Mouse (Mus musculus) neural tube, embryonic 11.5 days (tissue): ENCODE data around the gene Numbl. TPM values are rescaled to one million over a fixed set of nuclear protein-coding genes. Genes with fewer than 3 reads are reported as not detected.

ENCODE experiments used
- ATAC-seq: fragments of 200-750 bp; cut with Nextera tagmentation; 2 replicates; pipeline ENCODE4 v1.8.0; 2017; ENCODE audit warnings: moderate number of reproducible peaks, mild to moderate bottlenecking, moderate TSS enrichment, moderate library complexity; ENCODE audit not compliant: insufficient read depth, low FRiP score, low TSS enrichment
- DNase-seq: peaks from one replicate; pipeline ENCODE4 v3.0.0-alpha.2; 2015; ENCODE audit warnings: low spot score
- H3K27ac ChIP-seq: fragments of 300-500 bp; sonication (generic); 2 replicates; pipeline ENCODE4 v1.5.1; 2014; ENCODE audit warnings: low read depth, mild to moderate bottlenecking, low read length
- H3K27me3 ChIP-seq: fragments of 300-500 bp; sonication (generic); 2 replicates; pipeline ENCODE4 v1.6.1; 2014; ENCODE audit warnings: mild to moderate bottlenecking, low read length, mixed read lengths; ENCODE audit not compliant: control insufficient read depth, insufficient read depth
- H3K36me3 ChIP-seq: fragments of 300-500 bp; sonication (generic); 2 replicates; pipeline ENCODE4 v1.6.1; 2014; ENCODE audit warnings: mild to moderate bottlenecking, low read length, moderate library complexity, mixed read lengths; ENCODE audit not compliant: control insufficient read depth, insufficient read depth
- H3K4me1 ChIP-seq: fragments of 300-500 bp; sonication (generic); 2 replicates; pipeline ENCODE4 v1.6.1; 2014; ENCODE audit warnings: low read length, mixed read lengths; ENCODE audit not compliant: control insufficient read depth, insufficient read depth
- H3K4me2 ChIP-seq: fragments of 300-500 bp; sonication (generic); 2 replicates; pipeline ENCODE4 v1.6.1; 2014; ENCODE audit warnings: low read depth, mild to moderate bottlenecking, moderate library complexity
- H3K4me3 ChIP-seq: fragments of 300-500 bp; sonication (generic); 2 replicates; pipeline ENCODE4 v1.5.1; 2014; ENCODE audit warnings: low read depth, low read length
- H3K9ac ChIP-seq: fragments of 300-500 bp; sonication (generic); 2 replicates; pipeline ENCODE4 v1.6.1; 2014; ENCODE audit warnings: mild to moderate bottlenecking, low read length
- H3K9me3 ChIP-seq: fragments of 300-500 bp; sonication (generic); 2 replicates; pipeline ENCODE4 v1.6.1; 2016; ENCODE audit warnings: low read length; ENCODE audit not compliant: control insufficient read depth
- WGBS: fragments of 180-500 bp; shearing (Covaris S2); extraction: QIAGEN DNeasy Blood & Tissue Kit; methylation state at CpG from one replicate; pipeline ENCODE4 v1.1.7; 2014; 5-methylcytosine and 5-hydroxymethylcytosine counted together
- polyA plus RNA-seq: library from polyadenylated mRNA; unstranded; fragments of >200 nt; fragmentation: Nextera tagmentation; extraction: Ambion mirVana; gene quantifications from 2 replicates; pipeline ENCODE4 v1.2.1, GENCODE M21; 2014

Gene Numbl
- polyA plus RNA-seq, 1 experiment from 2014 or later: 21.7 TPM

DNA sequence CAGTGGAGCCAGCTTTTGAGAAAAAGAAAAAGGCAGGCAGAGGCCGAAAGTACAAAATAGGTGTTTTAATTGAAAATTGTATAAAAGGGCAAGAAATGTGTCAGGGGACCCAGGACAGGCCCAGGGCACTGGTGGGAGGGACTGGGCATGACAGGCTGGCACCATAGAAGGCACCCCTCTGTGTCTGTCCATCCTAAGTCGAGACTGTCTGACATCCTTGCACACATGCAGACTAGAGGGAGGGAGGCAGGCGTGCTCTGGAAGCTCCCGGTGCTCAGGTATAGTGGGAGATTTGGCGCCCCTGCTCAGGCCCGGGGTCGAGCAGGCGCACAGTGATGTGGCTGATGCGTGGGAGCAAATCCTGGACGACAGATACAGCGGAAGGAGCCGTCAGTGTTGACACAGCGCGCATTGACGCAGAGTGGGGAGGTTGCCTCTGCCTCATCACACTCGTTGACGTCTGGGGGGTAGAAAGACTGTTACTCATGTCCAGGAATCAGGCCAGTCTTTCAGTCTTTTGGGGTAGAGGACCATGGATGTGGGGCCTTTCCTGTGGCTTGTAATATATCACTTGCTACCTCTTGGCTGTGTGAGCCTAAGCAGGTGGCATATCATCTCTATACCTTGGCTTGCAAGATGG is 47.0 kb downstream of the Numbl start:
- Histone ChIP-seq H3K4me3 (no peak overlapping the region), H3K4me1 (no peaks in the 10 kb centered on the region), H3K4me2 (no peak overlapping the region), H3K27me3 (peaks cover 8% of the 10 kb centered on the region), H3K9ac (no peak overlapping the region), H3K9me3 (no peaks in the 10 kb centered on the region), H3K27ac (no peak overlapping the region), H3K36me3 (no peaks in the 10 kb centered on the region)
- ATAC-seq: no peak
- 89% methylated on average over 17 of the region's 17 CpGs for WGBS
- DNase-seq: no peak

DNA sequence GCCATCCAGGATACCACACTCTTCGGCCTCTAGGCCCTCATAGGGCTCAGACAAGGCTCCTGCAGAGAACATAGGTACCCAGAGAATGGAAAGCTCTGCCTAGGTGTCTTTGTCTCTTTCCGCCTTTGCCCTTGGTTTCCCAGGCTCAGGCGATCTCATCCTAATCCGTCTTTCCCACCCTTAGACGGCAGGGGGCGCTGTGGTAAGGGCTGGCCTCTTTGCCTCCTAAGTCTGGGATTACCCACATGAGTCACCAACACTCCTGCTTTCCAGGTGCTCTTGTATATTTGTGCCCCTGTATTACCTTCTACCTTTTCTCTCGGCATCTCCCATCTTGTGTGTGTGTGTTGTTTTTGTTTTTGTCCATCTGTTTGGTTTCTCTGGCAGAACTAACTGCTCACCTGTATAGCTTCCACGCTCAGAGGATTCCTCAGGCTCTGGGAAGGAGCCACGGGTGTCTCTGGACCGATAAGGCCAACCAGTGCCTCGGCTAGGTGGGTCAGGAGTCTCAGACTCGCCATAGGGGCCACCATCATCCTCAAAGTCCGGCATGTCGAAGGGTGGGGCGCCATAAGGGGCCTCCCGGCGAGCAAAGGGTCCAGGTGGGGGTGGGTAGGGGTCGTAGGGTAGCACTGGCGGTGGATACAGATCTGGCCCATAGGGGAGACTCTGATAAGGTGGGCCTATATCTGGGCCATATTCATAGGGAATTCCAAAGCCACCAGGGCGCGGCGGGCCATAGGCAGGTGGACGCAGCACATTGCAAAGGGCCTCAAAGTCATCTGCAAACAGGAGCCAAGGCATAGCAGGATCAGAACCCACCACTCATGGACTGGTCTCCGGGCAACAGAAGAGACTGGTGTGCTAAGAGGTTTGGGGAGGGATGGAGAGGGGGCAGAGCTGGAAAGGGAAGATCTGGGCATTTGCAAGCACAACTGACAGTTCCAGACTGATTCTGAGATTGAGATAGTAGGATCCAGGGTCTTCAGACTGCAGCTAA is 48.2 kb downstream of the Numbl start:
- Histone ChIP-seq H3K27ac (no peak overlapping the region), H3K36me3 (no peaks in the 10 kb centered on the region), H3K4me2 (no peak overlapping the region), H3K4me1 (no peaks in the 10 kb centered on the region), H3K9me3 (no peaks in the 10 kb centered on the region), H3K27me3 (peaks cover 12% of the 10 kb centered on the region), H3K4me3 (no peak overlapping the region), H3K9ac (no peak overlapping the region)
- DNase-seq (no peak), ATAC-seq (no peak)
- 77% methylated on average over 24 of the region's 24 CpGs for WGBS

DNA sequence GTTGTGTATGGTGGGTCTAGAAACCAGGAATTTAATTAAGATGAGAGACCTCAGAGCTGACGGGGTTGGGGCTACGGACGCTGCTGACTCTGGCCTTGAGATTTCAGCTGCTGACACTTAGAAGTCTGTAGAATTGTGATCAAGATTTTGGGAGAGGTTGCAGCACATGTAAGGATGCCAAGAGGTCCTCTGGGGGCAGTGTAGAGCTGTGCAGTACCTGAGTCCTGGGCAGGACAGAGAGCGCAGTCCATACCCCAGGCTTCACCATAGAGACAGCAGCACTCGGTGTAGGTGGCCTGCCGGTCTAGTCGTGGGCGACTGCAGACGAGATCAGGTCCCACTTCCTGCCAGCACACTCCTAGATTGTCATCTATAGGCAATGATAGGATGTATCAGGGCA is 49.3 kb downstream of the Numbl start:
- ATAC-seq: no peak
- H3K4me1 ChIP-seq: no peaks in the 10 kb centered on the region
- no peak overlapping the region for H3K4me3 ChIP-seq
- no peak for DNase-seq
- H3K9ac ChIP-seq: no peak overlapping the region
- H3K9me3 ChIP-seq: no peaks in the 10 kb centered on the region
- H3K4me2 ChIP-seq: no peak overlapping the region
- H3K27ac ChIP-seq: no peak overlapping the region
- peaks cover 12% of the 10 kb centered on the region for H3K27me3 ChIP-seq
- WGBS: 63% methylated on average over 9 of the region's 9 CpGs
- no peaks in the 10 kb centered on the region for H3K36me3 ChIP-seq

DNA sequence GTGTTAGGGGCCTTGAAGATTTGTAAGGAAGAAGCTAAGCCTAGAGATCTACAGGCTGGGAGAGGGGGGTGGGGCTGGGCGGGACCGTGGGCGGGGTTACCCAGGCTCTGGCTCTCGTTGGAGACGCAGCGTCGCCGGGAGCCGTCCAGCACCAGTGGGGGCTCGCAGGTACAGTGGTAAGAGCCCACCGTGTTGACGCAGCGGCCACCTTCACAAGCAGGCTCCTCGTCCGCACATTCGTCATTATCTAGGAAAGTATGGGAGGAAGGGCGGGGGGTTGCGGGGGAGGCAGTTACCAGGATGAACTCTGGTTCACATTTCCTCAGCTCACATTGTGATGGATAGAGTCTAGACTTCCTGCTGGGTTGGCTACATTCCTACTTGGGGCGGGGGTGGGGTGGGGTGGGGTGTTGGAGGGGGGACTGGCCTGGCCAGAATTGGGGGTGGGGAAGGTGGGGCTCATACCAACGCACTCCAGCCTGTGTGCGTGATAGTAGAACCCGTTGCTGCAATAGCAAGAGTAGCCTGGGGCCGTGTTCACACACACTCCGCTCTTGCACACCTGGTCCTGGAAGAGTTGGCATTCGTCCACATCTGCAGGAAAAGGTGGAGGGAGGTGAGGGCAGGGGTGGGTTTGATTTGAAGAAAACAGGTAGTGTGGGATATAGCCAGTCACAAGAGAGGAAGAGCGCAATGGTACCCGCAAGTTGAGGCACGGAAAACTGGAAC is 50.8 kb downstream of the Numbl start:
- Histone ChIP-seq H3K4me1 (no peaks in the 10 kb centered on the region), H3K36me3 (no peaks in the 10 kb centered on the region), H3K4me3 (peak overlapping the region; percentile 18), H3K27me3 (peaks cover 12% of the 10 kb centered on the region), H3K4me2 (peak overlapping the region; percentile 44), H3K9me3 (no peaks in the 10 kb centered on the region), H3K27ac (no peak overlapping the region), H3K9ac (no peak overlapping the region)
- WGBS: 8% methylated on average over 27 of the region's 28 CpGs
- DNase-seq (peak; percentile 33), ATAC-seq (no peak)

DNA sequence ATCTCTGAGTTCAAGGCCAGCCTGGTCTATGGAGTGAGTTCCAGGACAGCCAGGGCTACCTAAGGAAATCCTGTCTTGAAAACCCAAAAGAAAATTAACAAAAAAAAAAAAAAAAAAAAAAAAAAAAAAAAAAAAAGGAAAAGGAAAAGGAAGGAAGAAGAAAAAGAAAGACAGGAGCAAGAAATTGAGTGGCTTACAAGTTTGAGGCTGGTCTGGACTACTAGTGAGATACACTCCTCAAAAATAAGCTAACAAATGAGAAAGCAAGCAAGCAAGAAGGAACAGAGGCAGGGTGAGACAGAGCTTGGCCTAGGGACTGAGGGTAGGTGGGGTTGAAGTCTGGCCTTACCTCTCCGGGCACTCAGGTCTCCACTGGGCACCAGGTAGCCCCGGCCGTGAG is 51.6 kb downstream of the Numbl start:
- Histone ChIP-seq H3K4me1 (no peaks in the 10 kb centered on the region), H3K36me3 (no peaks in the 10 kb centered on the region), H3K4me3 (no peak overlapping the region), H3K27ac (no peak overlapping the region), H3K9me3 (no peaks in the 10 kb centered on the region), H3K4me2 (no peak overlapping the region), H3K9ac (no peak overlapping the region), H3K27me3 (peaks cover 12% of the 10 kb centered on the region)
- DNase-seq (no peak), ATAC-seq (no peak)
- WGBS: 55% methylated on average over 3 of the region's 3 CpGs

DNA sequence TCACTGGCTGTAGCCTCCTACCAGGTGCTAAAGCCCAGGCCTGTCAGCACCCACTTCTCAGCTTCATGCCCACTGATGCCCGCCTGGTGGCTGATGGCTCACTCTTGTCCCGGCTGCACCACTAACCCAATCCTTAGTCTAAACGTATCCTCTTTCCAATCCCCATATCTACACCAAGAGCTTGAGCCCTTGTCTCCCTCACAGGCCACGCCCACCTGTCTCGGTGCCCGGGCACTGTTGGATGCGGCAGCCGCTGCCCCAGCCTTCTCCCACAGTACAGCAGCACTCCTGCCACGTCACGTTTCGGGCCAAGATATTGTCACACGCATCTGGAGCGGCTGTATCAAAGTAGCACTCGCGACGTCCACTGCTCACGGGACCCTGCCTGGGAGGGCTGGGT is 52.1 kb downstream of the Numbl start:
- peaks cover 12% of the 10 kb centered on the region for H3K27me3 ChIP-seq
- no peaks in the 10 kb centered on the region for H3K4me1 ChIP-seq
- H3K4me3 ChIP-seq: no peak overlapping the region
- no peak overlapping the region for H3K9ac ChIP-seq
- peak overlapping the region; percentile 30 for H3K4me2 ChIP-seq
- WGBS: 5% methylated on average over 17 of the region's 17 CpGs
- ATAC-seq: no peak
- no peak overlapping the region for H3K27ac ChIP-seq
- H3K36me3 ChIP-seq: no peaks in the 10 kb centered on the region
- H3K9me3 ChIP-seq: no peaks in the 10 kb centered on the region
- no peak for DNase-seq

DNA sequence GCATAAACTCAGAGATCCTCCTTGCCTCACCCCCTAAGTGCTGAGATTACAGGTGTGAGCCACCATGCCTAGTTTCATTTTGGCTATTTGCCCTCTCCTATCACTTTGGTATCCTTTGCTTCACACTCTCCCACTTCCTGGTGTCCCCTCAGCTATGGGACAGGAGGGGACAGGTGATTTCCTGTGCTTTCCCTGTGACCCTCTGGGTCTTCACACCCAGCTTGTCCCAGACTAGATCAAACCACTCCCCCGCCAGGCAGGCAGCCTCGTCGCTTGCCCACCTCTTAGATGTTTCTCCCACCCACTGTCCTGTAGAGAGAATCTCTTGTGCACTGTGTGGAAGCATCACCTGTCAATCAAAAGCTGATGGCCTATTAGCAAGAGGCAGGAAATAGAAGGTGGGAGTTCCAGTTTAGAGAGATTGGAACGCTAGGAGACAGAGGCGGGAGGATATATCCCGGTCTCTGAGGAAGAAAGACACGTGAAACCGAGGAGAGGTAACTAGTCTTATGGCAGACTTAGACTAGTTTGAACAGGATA is 52.8 kb downstream of the Numbl start:
- ATAC-seq (no peak), DNase-seq (no peak)
- no peak overlapping the region for H3K27ac ChIP-seq
- WGBS: 48% methylated on average over 8 of the region's 8 CpGs
- H3K4me2 ChIP-seq: no peak overlapping the region
- H3K27me3 ChIP-seq: peaks cover 12% of the 10 kb centered on the region
- no peaks in the 10 kb centered on the region for H3K9me3 ChIP-seq
- H3K36me3 ChIP-seq: no peaks in the 10 kb centered on the region
- H3K4me3 ChIP-seq: no peak overlapping the region
- no peak overlapping the region for H3K9ac ChIP-seq
- no peaks in the 10 kb centered on the region for H3K4me1 ChIP-seq

DNA sequence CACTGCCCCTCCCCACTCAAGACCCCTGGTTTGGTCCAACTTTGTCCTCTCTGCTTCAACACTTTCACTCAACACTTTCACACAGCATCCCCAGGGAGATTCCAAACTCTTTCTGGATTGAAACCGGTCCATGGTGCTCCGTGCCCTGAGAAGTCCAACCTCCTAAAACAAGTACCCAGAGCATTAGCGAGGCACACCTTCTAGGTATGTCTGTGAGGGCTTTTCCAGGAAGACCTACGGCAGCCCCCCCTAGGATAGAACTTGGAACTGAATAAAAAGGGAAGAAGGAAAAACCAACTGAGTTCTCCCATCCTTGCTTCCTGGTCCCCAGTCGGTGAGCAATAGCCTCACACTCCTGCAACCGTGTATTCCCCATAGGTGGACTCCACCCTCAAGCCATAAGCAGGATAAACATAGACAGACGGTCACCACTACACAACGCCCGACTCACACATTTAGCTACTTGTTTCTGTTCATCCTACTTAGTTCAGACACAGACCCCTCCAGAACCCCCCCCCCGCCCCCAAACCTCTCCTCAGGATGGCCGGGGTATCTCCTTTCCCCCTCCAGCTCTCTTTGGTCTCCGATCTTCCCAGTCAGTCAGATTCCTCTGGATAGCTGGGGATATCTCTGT is 53.5 kb downstream of the Numbl start:
- Histone ChIP-seq H3K9me3 (no peaks in the 10 kb centered on the region), H3K4me2 (no peak overlapping the region), H3K36me3 (no peaks in the 10 kb centered on the region), H3K9ac (no peak overlapping the region), H3K4me3 (no peak overlapping the region), H3K27ac (no peak overlapping the region), H3K27me3 (peaks cover 12% of the 10 kb centered on the region), H3K4me1 (no peaks in the 10 kb centered on the region)
- 92% methylated on average over 12 of the region's 12 CpGs for WGBS
- ATAC-seq (no peak), DNase-seq (no peak)
